Mouse (Mus musculus): ENCODE measurements around the gene Usp20.

The Usp20 gene

DNA sequence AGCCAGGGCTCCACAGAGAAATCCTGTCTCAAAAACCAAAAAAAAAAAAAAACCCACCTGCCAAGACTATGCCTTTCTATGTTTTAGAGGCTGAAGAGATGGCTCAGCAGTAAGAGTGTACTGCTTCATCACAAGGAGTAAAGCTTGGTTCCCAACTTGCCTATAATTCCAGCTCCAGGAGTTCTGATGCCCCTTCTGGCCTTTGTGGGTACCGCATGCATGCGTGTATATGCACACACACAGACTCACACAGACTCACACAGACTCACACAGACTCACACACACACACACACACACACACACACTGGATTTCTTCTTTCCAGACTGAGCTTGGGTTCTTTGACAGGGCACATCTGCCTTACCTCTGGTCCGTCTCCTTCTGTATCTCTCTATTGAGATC lies 58.0 kb downstream of the Usp20 start:
- intact Hi-C loops (cut with DNase I) = no loop called here

GRCm38 (mm10) chr2:31040487-31040886 lies 58.4 kb downstream of the Usp20 start:
- intact Hi-C loops (cut with DNase I) = no loop called here

DNA sequence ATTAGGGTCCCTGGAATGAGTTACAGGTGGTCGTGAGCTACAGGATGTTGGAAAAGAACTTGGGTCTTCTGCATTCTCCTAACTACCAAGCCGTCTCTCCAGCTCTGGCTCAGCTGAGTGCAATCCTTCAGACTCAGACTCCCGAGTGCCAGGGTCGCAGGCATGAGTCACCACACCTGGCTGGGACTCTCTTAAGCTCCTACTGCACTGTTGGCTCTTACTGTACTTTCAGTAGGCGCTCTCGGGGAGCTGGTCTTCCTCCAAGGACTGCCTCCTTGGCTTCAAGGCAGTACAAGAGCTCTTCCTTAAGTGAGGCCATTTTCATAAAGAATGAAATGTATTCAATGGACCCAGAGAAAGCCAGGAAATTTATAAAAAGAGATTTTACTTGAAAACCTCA lies 59.3 kb downstream of the Usp20 start:
- intact Hi-C loops (cut with DNase I) = no loop called here

DNA sequence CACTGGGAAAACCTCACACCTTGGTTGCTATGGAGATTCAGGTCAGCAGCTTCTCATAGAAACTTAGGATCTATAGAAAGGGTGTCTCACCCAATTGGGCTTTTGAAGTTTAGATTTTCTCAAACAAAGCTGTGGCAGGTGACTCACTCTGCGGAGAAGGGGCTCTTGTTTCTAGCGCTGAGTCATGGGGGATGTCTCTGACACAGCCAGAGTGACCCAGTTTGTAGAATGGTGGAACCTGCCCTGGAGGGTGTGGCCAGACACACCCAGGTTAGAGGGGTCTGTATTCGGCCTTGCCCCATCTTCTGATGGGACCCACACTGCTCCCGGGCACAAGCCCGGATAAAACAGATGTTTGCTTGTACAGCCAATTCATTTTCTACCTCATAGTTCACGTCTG lies 60.8 kb downstream of the Usp20 start:
- intact Hi-C loops (cut with DNase I) = no loop called here

DNA sequence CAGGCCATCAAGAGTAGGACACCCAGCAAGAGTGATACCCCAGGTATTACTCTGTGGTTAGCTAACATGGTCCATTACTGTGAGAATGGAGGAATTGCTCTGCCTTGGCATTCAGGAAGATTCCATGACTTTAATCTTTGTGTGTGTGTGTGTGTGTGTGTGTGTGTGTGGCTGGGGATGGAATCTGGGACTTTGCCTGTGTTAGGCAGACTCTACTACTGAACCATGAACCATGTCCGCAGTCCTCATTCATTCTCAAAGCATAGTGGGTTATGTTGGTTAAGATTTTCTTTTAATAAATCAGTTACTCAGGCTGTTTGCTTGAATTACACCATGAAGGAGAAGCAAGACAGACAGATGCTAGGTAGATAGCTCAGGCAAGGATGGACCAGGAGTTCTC lies 61.8 kb downstream of the Usp20 start:
- intact Hi-C loops (cut with DNase I) = no loop called here

GRCm38 (mm10) chr2:31048037-31048436 lies 66.0 kb downstream of the Usp20 start:
- intact Hi-C loops (cut with DNase I) = no loop called here

DNA sequence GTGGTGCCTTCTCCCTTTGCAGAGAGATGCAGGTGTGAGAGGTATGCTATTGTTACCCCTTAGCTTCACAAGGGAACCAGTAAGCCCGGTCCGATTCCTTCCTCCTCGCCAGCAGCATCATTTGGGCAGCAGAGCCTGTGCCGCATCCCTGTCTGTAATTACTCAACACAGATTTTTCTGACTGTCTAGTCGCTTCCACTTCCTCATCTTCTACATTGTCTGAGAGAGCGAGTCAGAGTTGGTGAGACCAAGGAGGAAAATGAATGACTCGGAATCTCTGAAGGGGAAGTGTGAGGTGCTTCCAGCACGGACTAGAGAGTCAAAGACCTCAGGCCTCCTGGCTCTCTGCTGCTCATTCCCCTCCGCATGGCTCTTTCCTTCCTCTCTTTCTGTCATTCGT lies 70.4 kb downstream of the Usp20 start:
- intact Hi-C loops (cut with DNase I) = no loop called here

- intact Hi-C loops (cut with DNase I) = no loop called here
These were observed 71.3 kb downstream of the Usp20 start for GRCm38 (mm10) chr2:31053426-31053825.

GRCm38 (mm10) chr2:31053851-31054340 lies 71.8 kb downstream of the Usp20 start:
- intact Hi-C loops (cut with DNase I) = no loop called here

DNA sequence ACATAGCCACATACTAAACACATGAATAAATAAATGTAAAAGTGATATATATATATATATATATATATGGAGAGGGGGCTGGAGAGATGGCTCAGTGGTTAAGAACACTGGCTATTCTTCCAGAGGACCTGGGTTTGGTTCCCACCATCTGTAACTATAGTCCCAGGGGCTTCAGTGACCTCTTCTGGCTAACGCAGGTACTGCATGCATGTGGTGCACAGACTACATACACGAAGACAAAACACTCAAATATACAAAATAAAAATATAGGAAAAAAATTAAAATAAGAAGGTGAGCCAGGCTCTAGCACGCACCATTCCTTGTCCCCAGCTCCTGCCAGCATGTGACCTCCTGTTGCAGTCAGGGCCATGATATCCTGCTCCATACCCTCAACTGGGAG lies 74.0 kb downstream of the Usp20 start:
- intact Hi-C loops (cut with DNase I) = no loop called here

- intact Hi-C loops (cut with DNase I) = no loop called here
These were observed 75.6 kb downstream of the Usp20 start for GRCm38 (mm10) chr2:31057549-31058177.

DNA sequence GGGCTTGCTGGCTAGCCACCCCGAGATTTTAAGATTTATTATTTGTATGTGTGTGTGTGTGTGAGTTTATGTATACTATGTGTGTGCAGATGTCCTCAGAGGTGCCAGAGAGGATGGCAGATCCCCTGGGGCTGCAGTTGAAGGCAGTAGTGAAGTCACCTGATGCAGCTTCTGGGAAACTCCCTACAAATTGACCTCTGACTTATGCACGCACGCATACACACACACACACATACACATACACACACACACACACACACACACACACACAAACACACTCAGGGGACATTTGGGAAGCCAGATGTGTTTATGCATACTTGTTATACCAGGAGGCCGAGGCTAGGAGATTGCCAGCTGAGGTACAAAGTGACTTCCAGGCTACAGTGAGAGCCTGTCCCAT lies 76.4 kb downstream of the Usp20 start:
- intact Hi-C loops (cut with DNase I) = no loop called here

DNA sequence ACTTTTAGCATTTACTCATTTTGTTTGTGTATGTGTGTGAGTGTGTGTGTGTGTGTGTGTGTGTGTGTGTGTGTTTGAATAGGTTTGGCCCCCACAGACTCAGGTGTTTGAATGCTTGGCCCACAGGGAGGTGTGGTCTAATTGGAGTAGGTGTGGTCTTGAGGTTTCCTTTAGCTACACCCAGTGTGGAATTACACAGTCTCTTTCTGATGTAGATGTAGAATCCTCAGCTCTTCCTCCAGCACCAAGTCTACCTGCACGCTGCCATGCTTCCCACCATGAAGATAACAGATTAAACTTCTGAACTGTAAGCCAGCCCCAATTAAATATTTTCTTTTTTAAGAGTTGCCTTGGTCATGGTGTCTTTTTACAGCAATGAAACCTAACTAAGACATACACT lies 78.2 kb downstream of the Usp20 start:
- intact Hi-C loops (cut with DNase I) = no loop called here

GRCm38 (mm10) chr2:31060787-31061730 lies 79.0 kb downstream of the Usp20 start:
- intact Hi-C loops (cut with DNase I) = no loop called here

DNA sequence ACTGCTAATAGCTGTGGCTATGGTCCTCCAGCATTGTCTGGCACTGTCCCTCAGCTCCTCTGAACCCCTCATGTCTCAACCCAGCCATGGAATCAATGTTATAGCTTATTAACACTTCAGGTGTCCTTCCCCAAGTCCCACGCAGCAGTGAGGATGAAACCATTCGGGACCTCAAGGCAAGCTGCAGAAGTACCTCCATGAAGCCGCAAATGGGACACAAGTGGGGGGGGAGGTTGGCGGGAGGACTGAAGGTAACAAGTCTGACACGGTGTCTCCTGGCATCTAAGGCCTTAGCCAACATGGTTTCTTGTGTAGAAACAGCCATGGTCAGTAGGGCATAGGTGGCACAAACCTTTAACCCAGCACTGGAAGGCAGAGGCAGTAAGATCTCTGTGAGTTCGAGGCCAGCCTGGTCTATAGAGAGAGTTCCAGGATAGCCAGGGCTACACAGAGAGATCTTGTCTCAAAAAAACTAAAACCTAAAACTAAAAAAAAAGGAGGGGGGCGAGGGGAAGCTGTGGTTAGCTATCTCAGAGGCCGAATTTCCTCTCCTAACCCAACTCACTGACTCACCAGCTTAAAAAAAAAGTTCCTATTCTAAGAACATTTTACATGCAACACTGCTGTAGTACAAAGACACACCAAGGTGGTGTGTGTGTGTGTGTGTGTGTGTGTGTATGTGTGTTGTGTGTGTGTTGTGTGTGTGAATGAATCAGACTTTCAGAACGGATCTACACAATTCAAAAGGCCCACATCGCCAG lies 80.0 kb downstream of the Usp20 start:
- intact Hi-C loops (cut with DNase I) = no loop called here

- intact Hi-C loops (cut with DNase I) = no loop called here
These were observed 84.1 kb downstream of the Usp20 start for GRCm38 (mm10) chr2:31066019-31066789.

- intact Hi-C loops (cut with DNase I) = no loop called here
These were observed 85.0 kb downstream of the Usp20 start for GRCm38 (mm10) chr2:31067059-31067595.

DNA sequence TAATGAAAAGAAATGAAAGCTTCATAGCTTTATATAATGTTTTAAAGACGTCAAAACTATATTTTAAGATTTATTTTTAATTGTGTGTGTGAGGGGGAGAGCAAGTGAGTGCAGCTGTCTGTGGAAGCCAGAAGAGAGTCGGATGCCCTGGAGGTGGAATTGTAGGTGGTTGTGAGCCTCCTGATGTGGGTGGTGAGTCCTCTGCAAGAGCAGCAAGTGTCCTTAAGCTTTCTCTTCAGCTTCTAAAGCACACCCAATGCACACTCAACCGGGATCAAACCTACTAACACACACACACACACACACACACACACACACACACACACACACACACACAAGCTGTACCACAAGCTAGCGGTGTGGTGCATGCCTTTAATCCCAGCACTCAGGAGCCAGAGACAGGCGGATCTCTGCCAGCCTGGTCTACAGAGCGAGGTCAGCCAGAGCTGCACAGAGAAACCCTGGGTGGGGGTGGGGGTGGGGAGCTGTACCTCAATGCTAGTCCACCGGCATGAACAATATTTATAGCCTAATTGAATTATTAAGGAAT lies 85.7 kb downstream of the Usp20 start:
- intact Hi-C loops (cut with DNase I) = no loop called here

- intact Hi-C loops (cut with DNase I) = no loop called here
These were observed 86.4 kb downstream of the Usp20 start for GRCm38 (mm10) chr2:31068246-31069113.

GRCm38 (mm10) chr2:31069114-31069445 lies 87.0 kb downstream of the Usp20 start:
- intact Hi-C loops (cut with DNase I) = no loop called here

Data from adrenal gland (tissue).